Mouse (Mus musculus) heart, postnatal 0 days (tissue): ENCODE measurements at regions not wholly inside any gene's neighbourhood (a gene's known extent, or its start where the extent isn't known, plus 50 kb on each side); places are given as distances from the start of the nearest gene placed in this dataset.

Experiments
- CTCF ChIP-seq: IDR thresholded peaks from 2 replicates; pipeline ENCODE4 v1.5.1; 2016; ENCODE audit warnings: antibody characterized with exemption, control low read depth, low read depth
- EP300 ChIP-seq: IDR thresholded peaks from 2 replicates; pipeline ENCODE4 v1.6.1; 2016; ENCODE audit warnings: antibody characterized with exemption, low read depth

DNA sequence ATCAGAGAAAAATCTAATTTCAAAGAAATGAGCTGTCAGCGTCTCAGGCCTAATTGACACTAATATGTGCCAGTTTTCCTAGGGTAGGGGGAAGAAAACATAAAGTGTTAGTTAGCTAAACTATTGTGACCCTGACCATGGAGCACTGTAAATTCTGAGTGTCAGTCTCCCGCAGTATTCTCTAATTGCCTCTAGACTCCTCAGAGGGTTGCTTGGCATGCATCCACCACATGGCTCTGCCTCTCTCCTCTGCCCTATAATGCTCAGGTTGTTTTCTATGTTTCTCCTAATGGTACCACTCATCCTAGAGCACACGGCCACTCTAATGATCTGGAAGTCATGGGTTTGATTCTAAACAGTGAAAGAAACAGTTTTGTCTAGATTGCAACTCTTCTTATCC lies 60.9 kb upstream of the Rgs1 start:
- TF ChIP-seq EP300 (no peak), CTCF (no peak)
